9 mouse cellular contexts compared by ENCODE assay signal in genomic region chr5:143917418-143917817, GRCm38 (mm10). TPM values are rescaled to one million over a fixed set of nuclear protein-coding genes. Genes with fewer than 3 reads are reported as not detected.
A peak's percentile ranks its signal among the peaks of the same experiment; 100 is the strongest.
DNase-seq lines count a peak whose midpoint lies in the region; ATAC-seq and TF ChIP-seq lines count a peak whose summit lies in the region.
"Had no signal": no experiment of that assay in that cellular context is flagged by ENCODE, and none has a peak within 500 bp of the region (broad histone marks: within the 10 kb centered on the region; RNA-seq: fewer than 3 reads in every experiment).

No protein-coding gene starts in this region.

- no peak for TF ChIP-seq POLR2A in embryonic fibroblast, embryonic 13.5 days (IDR thresholded peaks at IDR 0.05; ENCODE audit: low read depth, low read length)

- WGBS in forebrain, postnatal 0 days, result 46% methylated on average over 5 of the region's 5 CpGs
- WGBS in forebrain, embryonic 13.5 days, result 49% methylated on average over 5 of the region's 5 CpGs

- H3K36me3 ChIP-seq in forebrain, postnatal 0 days (ENCODE audit: insufficient read depth), result peaks cover 59% of the 10 kb centered on the region
- peaks cover 74% of the 10 kb centered on the region for H3K36me3 ChIP-seq in forebrain, embryonic 13.5 days (ENCODE audit: poor library complexity, severe bottlenecking)

- intact Hi-C loops in left cerebral cortex, postnatal 36 days (cut with DNase I), result no loop called here

- H3K27ac ChIP-seq in forebrain, postnatal 0 days (ENCODE audit: low read depth, low read length), result no peak overlapping the region
- H3K27ac ChIP-seq in forebrain, embryonic 13.5 days, result no peak overlapping the region
- no peak overlapping the region for H3K27ac ChIP-seq in embryonic fibroblast, embryonic 13.5 days (ENCODE audit: insufficient read depth, low read length)
- H3K27ac ChIP-seq: limb, embryonic 12.5 days had no signal

- peak; percentile 55 for TF ChIP-seq CTCF in forebrain, postnatal 0 days (IDR thresholded peaks at IDR 0.05; ENCODE audit: low read depth)
- TF ChIP-seq CTCF in embryonic fibroblast, embryonic 13.5 days (IDR thresholded peaks at IDR 0.05; ENCODE audit: borderline replicate concordance, insufficient read depth, low read length), result peak; percentile 56; the same call in 1 of the 2 replicates

- ATAC-seq in forebrain, postnatal 0 days, result no peak
- ATAC-seq in forebrain, embryonic 13.5 days, result no peak

- peak; percentile 51 for DNase-seq in forebrain, postnatal 0 days
- DNase-seq in 3T3-L1 (ENCODE audit: low read depth, low spot score), result peak; percentile 80
- DNase-seq in T-cell, adult 2 months (ENCODE audit: low spot score), result peak; percentile 65
- peak; percentile 66 to 80 for DNase-seq in kidney, postnatal 25 days
- DNase-seq in retina, embryonic 14.5 days (ENCODE audit: low spot score), result peak; percentile 61
- no peak for DNase-seq in left cerebral cortex, postnatal 36 days (ENCODE audit: low spot score in 2 of 2)

- H3K9ac ChIP-seq in forebrain, postnatal 0 days, result no peak overlapping the region
- no peak overlapping the region for H3K9ac ChIP-seq in forebrain, embryonic 13.5 days
- H3K9ac ChIP-seq: limb, embryonic 12.5 days had no signal

- H3K9me3 ChIP-seq in forebrain, postnatal 0 days (ENCODE audit: low read length), result no peaks in the 10 kb centered on the region
- no peaks in the 10 kb centered on the region for H3K9me3 ChIP-seq in forebrain, embryonic 13.5 days (replicated peaks)
- H3K9me3 ChIP-seq: limb, embryonic 12.5 days had no signal

- H3K4me2 ChIP-seq in forebrain, postnatal 0 days (ENCODE audit: low read depth), result no peak overlapping the region
- no peak overlapping the region for H3K4me2 ChIP-seq in forebrain, embryonic 13.5 days
- H3K4me2 ChIP-seq: limb, embryonic 12.5 days had no signal

- no peak overlapping the region for H3K4me3 ChIP-seq in forebrain, postnatal 0 days (ENCODE audit: low read depth, low read length)
- no peak overlapping the region for H3K4me3 ChIP-seq in forebrain, embryonic 13.5 days
- no peak overlapping the region for H3K4me3 ChIP-seq in embryonic fibroblast, embryonic 13.5 days (ENCODE audit: insufficient read depth, low read length)
- H3K4me3 ChIP-seq: limb, embryonic 12.5 days had no signal

- H3K27me3 ChIP-seq in forebrain, postnatal 0 days (ENCODE audit: insufficient read depth, low read length), result no peaks in the 10 kb centered on the region
- no peaks in the 10 kb centered on the region for H3K27me3 ChIP-seq in forebrain, embryonic 13.5 days
- H3K27me3 ChIP-seq: limb, embryonic 12.5 days had no signal

- H3K4me1 ChIP-seq in forebrain, postnatal 0 days (ENCODE audit: insufficient read depth), result no peaks in the 10 kb centered on the region
- no peaks in the 10 kb centered on the region for H3K4me1 ChIP-seq in forebrain, embryonic 13.5 days
- no peaks in the 10 kb centered on the region for H3K4me1 ChIP-seq in embryonic fibroblast, embryonic 13.5 days (ENCODE audit: control insufficient read depth, insufficient read depth, low read length)
- H3K4me1 ChIP-seq: limb, embryonic 12.5 days had no signal

RNA-seq across cellular contexts. Expression of gene Pms2, which starts 7.7 kb away (rescaled TPM):
- total RNA-seq in forebrain, postnatal 0 days (2014; rRNA removed), result 19.6 and 28.4 TPM in 2 replicates
- 14.5 and 19.5 TPM in 2 replicates for polyA plus RNA-seq in forebrain, postnatal 0 days (2015; fragmentation: Nextera tagmentation; extraction: Ambion mirVana)
- polyA plus RNA-seq in forebrain, embryonic 13.5 days (2015; fragmentation: Nextera tagmentation; extraction: Ambion mirVana), result 30.9 and 33.4 TPM in 2 replicates
- polyA plus RNA-seq in embryonic fibroblast, embryonic 13.5 days (2011; ENCODE audit: insufficient read length, low read depth, missing spikeins), result 13.1 and 19.5 TPM in 2 replicates
- 10 to 100 TPM; 17.4 to 18.1 TPM for total RNA-seq in left cerebral cortex, postnatal 36 days (2021)

RNA-seq across cellular contexts. Expression of gene Aimp2, which starts 7.8 kb away (rescaled TPM):
- total RNA-seq in forebrain, postnatal 0 days (2014; rRNA removed), result 41.8 and 53.1 TPM in 2 replicates
- 86.9 and 88.9 TPM in 2 replicates for polyA plus RNA-seq in forebrain, postnatal 0 days (2015; fragmentation: Nextera tagmentation; extraction: Ambion mirVana)
- 91.7 and 96.1 TPM in 2 replicates for polyA plus RNA-seq in forebrain, embryonic 13.5 days (2015; fragmentation: Nextera tagmentation; extraction: Ambion mirVana)
- polyA plus RNA-seq in embryonic fibroblast, embryonic 13.5 days (2011; ENCODE audit: insufficient read length, low read depth, missing spikeins), result 94.0 and 102 TPM in 2 replicates
- total RNA-seq in left cerebral cortex, postnatal 36 days (2021), result 10 to 100 TPM; 31.6 to 34.8 TPM

RNA-seq across cellular contexts. Expression of gene Gm42421, which starts 10.6 kb away (rescaled TPM):
- total RNA-seq in forebrain, postnatal 0 days (2014; rRNA removed), result 1.2 and 3.0 TPM in 2 replicates
- 0.50 and 1.2 TPM in 2 replicates for polyA plus RNA-seq in forebrain, postnatal 0 days (2015; fragmentation: Nextera tagmentation; extraction: Ambion mirVana)
- 1.5 TPM in 2 replicates for polyA plus RNA-seq in forebrain, embryonic 13.5 days (2015; fragmentation: Nextera tagmentation; extraction: Ambion mirVana)
- polyA plus RNA-seq in embryonic fibroblast, embryonic 13.5 days (2011; ENCODE audit: insufficient read length, low read depth, missing spikeins), result 1.2 TPM in 1 of 2 replicates, not detected in the other
- total RNA-seq in left cerebral cortex, postnatal 36 days (2021), result 1 to 10 TPM in 1 of 2 experiments, not detected in 1; 1.3 TPM

RNA-seq across cellular contexts. Expression of gene Rsph10b, which starts 15.4 kb away (rescaled TPM):
- 3.4 and 3.8 TPM in 2 replicates for total RNA-seq in forebrain, postnatal 0 days (2014; rRNA removed)
- polyA plus RNA-seq in forebrain, postnatal 0 days (2015; fragmentation: Nextera tagmentation; extraction: Ambion mirVana), result 2.3 and 4.3 TPM in 2 replicates
- 1.5 and 2.1 TPM in 2 replicates for polyA plus RNA-seq in forebrain, embryonic 13.5 days (2015; fragmentation: Nextera tagmentation; extraction: Ambion mirVana)
- polyA plus RNA-seq in embryonic fibroblast, embryonic 13.5 days (2011; ENCODE audit: insufficient read length, low read depth, missing spikeins), result 0.77 TPM in 1 of 2 replicates, not detected in the other
- total RNA-seq in left cerebral cortex, postnatal 36 days (2021), result 1 to 10 TPM; 4.0 to 5.3 TPM

RNA-seq across cellular contexts. Expression of gene Ankrd61, which starts 19.9 kb away (rescaled TPM):
- not detected in 2 replicates for total RNA-seq in forebrain, postnatal 0 days (2014; rRNA removed)
- 0.13 TPM in 1 of 2 replicates, not detected in the other for polyA plus RNA-seq in forebrain, postnatal 0 days (2015; fragmentation: Nextera tagmentation; extraction: Ambion mirVana)
- 0.20 and 0.52 TPM in 2 replicates for polyA plus RNA-seq in forebrain, embryonic 13.5 days (2015; fragmentation: Nextera tagmentation; extraction: Ambion mirVana)
- polyA plus RNA-seq in embryonic fibroblast, embryonic 13.5 days (2011; ENCODE audit: insufficient read length, low read depth, missing spikeins), result not detected in 2 replicates
- not detected for total RNA-seq in left cerebral cortex, postnatal 36 days (2021)

Comparison
In these comparisons a context has a peak if more than half of its experiments do, and no peak if none do; other contexts are left out.
1. DNase-seq: peak in forebrain, postnatal 0 days (single experiment), 3T3-L1 (single experiment), T-cell, adult 2 months (single experiment), kidney, postnatal 25 days (2 of 2) and retina, embryonic 14.5 days (single experiment); none in left cerebral cortex, postnatal 36 days (0 of 2).